Mouse (Mus musculus) limb, embryonic 13.5 days (tissue): Measurements from ENCODE around the gene Zswim3. TPM values are rescaled to one million over a fixed set of nuclear protein-coding genes. Genes with fewer than 3 reads are reported as not detected.
"Not testable (repeated sequence)": the region's sequence is repeated elsewhere in the genome, so short reads cannot be mapped to it uniquely, and the experiment has no call there.

Experiments
- ATAC-seq: fragments of 200-750 bp; cut with Nextera tagmentation; 2 replicates; pipeline ENCODE4 v1.8.0; 2017; ENCODE audit warnings: low read depth, moderate number of reproducible peaks, moderate TSS enrichment; ENCODE audit not compliant: low FRiP score
- H3K27ac ChIP-seq: fragments of 300-500 bp; sonication (generic); 2 replicates; pipeline ENCODE4 v1.5.1; 2015; ENCODE audit warnings: inconsistent platforms, mild to moderate bottlenecking, moderate library complexity
- H3K27me3 ChIP-seq: fragments of 300-500 bp; sonication (generic); 2 replicates; pipeline ENCODE4 v1.6.1; 2015; ENCODE audit warnings: mild to moderate bottlenecking, inconsistent platforms
- H3K36me3 ChIP-seq: fragments of 300-500 bp; sonication (generic); 2 replicates; pipeline ENCODE4 v1.6.1; 2015; ENCODE audit warnings: inconsistent platforms, mild to moderate bottlenecking, moderate library complexity
- H3K4me1 ChIP-seq: fragments of 300-500 bp; sonication (generic); 2 replicates; pipeline ENCODE4 v1.6.1; 2015; ENCODE audit warnings: inconsistent platforms
- H3K4me2 ChIP-seq: fragments of 300-500 bp; sonication (generic); replicated peaks from 2 replicates; pipeline ENCODE4 v1.6.1; 2015; ENCODE audit warnings: inconsistent platforms, mild to moderate bottlenecking, moderate library complexity
- H3K4me3 ChIP-seq: fragments of 300-500 bp; sonication (generic); 2 replicates; pipeline ENCODE4 v1.5.1; 2015; ENCODE audit warnings: moderate library complexity, mild to moderate bottlenecking, inconsistent platforms
- H3K9ac ChIP-seq: fragments of 300-500 bp; sonication (generic); 2 replicates; pipeline ENCODE4 v1.6.1; 2015; ENCODE audit warnings: mild to moderate bottlenecking, inconsistent platforms
- H3K9me3 ChIP-seq: fragments of 300-500 bp; sonication (generic); 2 replicates; pipeline ENCODE4 v1.6.1; 2016; ENCODE audit warnings: inconsistent platforms
- WGBS: fragments of 180-500 bp; shearing (Covaris S2); methylation state at CpG from one replicate; pipeline ENCODE4 v1.1.7; 2015; 5-methylcytosine and 5-hydroxymethylcytosine counted together
- polyA plus RNA-seq: library from polyadenylated mRNA; unstranded; fragments of >200 nt; fragmentation: Nextera tagmentation; extraction: Ambion mirVana; gene quantifications from 2 replicates; pipeline ENCODE4 v1.2.1, GENCODE M21; 2015

Gene Zswim3
- polyA plus RNA-seq, 1 experiment from 2014 or later: 7.2 TPM

DNA sequence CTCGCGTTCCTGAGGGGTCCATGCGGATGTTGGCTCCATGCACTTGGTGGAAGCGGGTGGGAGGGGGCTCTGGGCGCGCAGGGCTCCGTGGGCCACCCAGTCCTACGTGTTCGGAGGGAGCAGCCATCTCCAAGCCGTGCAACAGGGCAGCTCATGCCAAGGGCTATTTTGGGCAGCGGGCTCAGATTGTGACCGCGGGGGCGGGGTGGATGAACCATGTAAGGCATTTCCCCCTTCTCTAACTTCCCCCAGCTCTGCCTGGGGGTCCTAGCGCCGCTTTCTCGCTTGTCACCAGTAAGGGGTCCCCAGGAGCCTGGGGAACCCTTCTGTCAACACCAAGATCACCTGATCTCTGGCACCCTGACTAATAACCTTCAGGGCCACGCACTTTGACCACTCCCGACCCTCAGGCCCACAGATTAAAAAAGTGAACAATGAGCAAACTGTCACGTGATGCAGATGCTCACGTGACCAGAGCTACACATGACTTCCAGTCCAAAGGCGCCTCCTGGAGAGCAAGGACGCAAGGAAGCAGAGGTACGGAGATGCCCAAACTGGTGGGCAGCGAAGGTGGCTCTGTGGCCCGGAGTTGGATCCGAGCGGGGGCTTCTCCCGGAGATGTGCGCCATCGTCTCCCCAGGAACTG lies 28.5 kb downstream of the Zswim3 start, which contains the start of gene Neurl2:
Neurl2 (minus strand) TSS at position 143 of the 646 bp plus-strand sequence.
- H3K27me3 ChIP-seq: no peaks in the 10 kb centered on the region
- peak within 1 kb of the TSS; percentile 98 for H3K4me2 ChIP-seq
- H3K36me3 ChIP-seq: peaks cover 37% of the 10 kb centered on the region
- under 1% methylated on average over 31 of the region's 31 CpGs for WGBS
- H3K4me3 ChIP-seq: peak within 1 kb of the TSS; percentile 78
- ATAC-seq: peak; percentile 75
- peak within 1 kb of the TSS; percentile 75 for H3K27ac ChIP-seq
- no peaks in the 10 kb centered on the region for H3K9me3 ChIP-seq
- H3K4me1 ChIP-seq: peaks cover 18% of the 10 kb centered on the region
- H3K9ac ChIP-seq: peak within 1 kb of the TSS; percentile 86

DNA sequence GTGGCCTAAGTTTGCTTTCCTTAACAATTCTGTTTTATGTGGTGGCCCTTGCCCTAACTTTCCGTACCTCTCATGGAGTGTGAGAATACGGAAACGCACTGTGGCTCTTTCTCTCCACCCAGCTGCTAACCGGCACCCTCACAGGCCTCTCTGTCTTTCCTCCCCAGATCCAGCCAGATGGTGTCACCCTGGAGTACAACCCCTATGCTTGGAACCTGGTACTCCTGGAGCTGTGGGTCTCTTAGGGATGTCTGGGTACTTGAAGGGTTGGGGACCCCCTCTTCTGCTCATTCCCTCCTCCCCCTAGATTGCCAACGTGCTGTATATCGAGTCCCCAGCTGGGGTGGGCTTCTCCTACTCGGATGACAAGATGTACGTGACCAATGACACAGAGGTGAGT lies 29.6 kb downstream of the Zswim3 start:
- 43% methylated on average over 8 of the region's 8 CpGs for WGBS
- no peaks in the 10 kb centered on the region for H3K27me3 ChIP-seq
- no peak overlapping the region for H3K27ac ChIP-seq
- peak overlapping the region; percentile 78 for H3K4me3 ChIP-seq
- peak overlapping the region; percentile 98 for H3K4me2 ChIP-seq
- H3K9me3 ChIP-seq: no peaks in the 10 kb centered on the region
- peak overlapping the region; percentile 86 for H3K9ac ChIP-seq
- H3K4me1 ChIP-seq: peaks cover 18% of the 10 kb centered on the region
- peaks cover 41% of the 10 kb centered on the region for H3K36me3 ChIP-seq
- no peak for ATAC-seq

DNA sequence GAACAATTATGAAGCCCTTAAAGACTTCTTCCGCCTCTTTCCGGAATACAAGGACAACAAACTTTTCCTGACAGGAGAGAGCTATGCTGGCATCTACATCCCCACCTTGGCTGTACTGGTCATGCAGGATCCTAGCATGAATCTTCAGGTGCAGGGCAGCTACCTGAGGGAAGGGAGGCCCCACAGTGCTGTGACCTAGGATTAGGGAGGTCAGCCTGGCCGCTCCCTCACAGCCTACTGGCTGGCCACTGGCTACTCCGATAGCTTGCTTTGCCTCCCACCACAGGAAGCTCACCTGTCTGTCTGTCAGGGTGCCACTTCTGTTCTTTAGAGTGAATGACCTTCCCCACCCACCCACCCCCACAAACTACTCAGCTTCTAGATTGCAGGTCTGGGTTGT lies 30.3 kb downstream of the Zswim3 start:
- 90% methylated on average over 4 of the region's 4 CpGs for WGBS
- peak overlapping the region; percentile 98 for H3K4me2 ChIP-seq

DNA sequence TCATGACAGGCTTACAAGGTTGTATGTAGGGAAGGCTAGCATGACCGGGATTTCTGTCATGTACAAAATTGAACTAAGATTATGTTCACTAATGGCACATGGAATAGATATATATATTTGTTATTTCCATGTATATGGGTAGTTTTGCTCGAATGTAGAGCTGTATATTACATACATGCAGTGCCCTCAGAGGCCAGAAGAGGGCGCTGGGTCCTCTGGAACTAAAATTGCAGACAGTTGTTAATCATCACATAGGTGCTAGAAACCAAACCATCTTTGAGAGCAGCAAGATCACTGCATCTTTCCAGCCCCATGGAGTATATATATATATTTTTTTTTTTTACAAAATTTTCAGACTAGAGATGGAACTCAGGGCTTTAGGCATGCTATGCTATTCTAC lies 40.9 kb downstream of the Zswim3 start:
- Histone ChIP-seq H3K4me3 (no peak overlapping the region), H3K27ac (no peak overlapping the region), H3K9ac (no peak overlapping the region), H3K9me3 (no peaks in the 10 kb centered on the region), H3K4me1 (no peaks in the 10 kb centered on the region), H3K27me3 (no peaks in the 10 kb centered on the region), H3K36me3 (peaks cover 3% of the 10 kb centered on the region; the same call in 1 of the 2 replicates), H3K4me2 (no peak overlapping the region)
- 52% methylated on average over 3 of the region's 3 CpGs for WGBS
- no peak for ATAC-seq

More for the DNA sequence above, 30.3 kb downstream of the Zswim3 start:
- no peaks in the 10 kb centered on the region for H3K27me3 ChIP-seq
- no peaks in the 10 kb centered on the region for H3K9me3 ChIP-seq
- H3K9ac ChIP-seq: no peak overlapping the region
- no peak overlapping the region for H3K27ac ChIP-seq
- H3K4me1 ChIP-seq: peaks cover 18% of the 10 kb centered on the region
- H3K36me3 ChIP-seq: peaks cover 47% of the 10 kb centered on the region
- ATAC-seq: no peak
- H3K4me3 ChIP-seq: peak overlapping the region; percentile 78

DNA sequence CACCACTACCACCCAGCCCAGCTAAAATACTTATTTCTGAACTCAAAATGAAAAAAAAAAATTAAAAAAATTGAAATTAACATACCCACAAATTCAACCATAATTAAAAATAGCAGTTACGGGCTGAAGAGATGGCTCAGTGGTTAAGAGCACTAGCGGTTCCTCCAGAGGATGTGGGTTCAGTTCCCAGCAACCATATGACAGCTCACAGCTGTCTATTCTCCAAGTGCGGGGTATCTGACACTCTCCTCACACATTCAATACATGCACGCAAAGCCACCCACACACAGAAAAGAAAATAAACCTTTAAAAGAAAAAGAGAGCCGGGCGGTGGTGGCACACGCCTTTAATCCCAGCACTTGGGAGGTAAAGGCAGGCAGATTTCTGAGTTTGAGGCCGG lies 45.2 kb downstream of the Zswim3 start:
- Histone ChIP-seq H3K9me3 (no peaks in the 10 kb centered on the region), H3K4me3 (no peak overlapping the region), H3K9ac (no peak overlapping the region), H3K27me3 (peaks cover 23% of the 10 kb centered on the region), H3K4me2 (no peak overlapping the region), H3K4me1 (no peaks in the 10 kb centered on the region), H3K27ac (no peak overlapping the region), H3K36me3 (no peaks in the 10 kb centered on the region)
- 87% methylated on average over 8 of the region's 8 CpGs for WGBS
- no peak for ATAC-seq

DNA sequence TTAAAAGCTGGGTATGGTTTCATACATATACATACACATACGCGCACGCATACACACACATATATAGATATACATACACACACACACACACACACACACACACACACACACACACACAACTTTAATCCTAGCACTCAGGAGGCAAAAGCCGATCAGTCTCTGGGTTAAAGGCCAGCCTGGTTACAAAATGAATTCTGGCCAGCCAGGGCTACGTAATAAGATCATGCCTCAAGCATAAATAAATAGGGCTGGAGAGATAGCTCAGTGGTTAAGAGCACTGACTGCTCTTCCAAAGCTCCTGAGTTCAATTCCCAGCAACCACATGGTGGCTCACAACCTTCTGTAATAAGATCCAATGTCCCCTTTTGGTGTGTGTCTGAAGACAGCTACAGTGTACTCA lies 50.7 kb downstream of the Zswim3 start:
- ATAC-seq, H3K27ac ChIP-seq, H3K9me3 ChIP-seq, H3K36me3 ChIP-seq, H3K9ac ChIP-seq: not testable (repeated sequence)
- 79% methylated on average over 5 of the region's 5 CpGs for WGBS
- peaks cover 72% of the 10 kb centered on the region for H3K27me3 ChIP-seq
- peaks cover 20% of the 10 kb centered on the region for H3K4me1 ChIP-seq
- H3K4me3 ChIP-seq: 0 out of 2 replicates have a peak overlapping the region, but pooled peaks have one; percentile 52
- peak overlapping the region; percentile 96 for H3K4me2 ChIP-seq

DNA sequence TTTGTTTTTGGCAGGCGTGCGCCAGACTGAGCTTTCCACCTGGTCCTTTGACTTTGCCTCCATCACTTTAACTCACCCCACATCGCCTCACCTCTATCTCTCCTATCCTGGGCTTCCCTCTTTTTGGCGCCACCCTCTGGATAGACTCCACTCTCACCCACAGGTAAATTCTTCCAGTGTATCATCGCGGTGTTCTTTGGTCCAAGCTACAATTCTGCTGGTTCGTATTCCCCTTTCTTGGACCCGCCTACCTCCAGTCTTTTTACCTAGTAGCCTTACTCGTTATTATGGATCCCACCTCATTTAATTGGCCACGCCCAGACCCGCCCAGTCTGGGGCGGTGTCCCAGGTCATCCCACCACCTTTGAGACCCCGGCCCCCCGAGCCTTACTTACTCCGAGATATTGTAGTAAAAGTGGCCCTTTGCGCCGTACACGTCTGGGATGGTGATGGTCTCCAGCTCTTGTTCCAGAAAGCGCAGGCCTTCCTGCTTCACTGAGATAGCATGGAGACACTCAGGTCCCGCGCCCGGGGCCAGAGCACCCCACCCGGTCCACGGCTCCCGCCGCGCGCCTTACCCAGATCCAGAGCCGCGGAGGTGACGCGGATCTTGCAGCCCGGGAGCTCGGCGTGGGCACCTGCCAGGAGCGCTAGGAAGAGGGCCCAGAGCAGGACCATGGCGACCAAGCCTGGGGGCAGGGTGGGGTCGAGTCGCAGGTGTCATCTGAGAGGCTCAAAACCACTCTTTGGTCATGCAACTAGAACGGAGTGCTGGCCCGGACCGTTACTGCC lies 51.6 kb downstream of the Zswim3 start:
- Histone ChIP-seq H3K4me1 (peaks cover 20% of the 10 kb centered on the region), H3K9me3 (no peaks in the 10 kb centered on the region), H3K4me2 (peak overlapping the region; percentile 96), H3K27me3 (peaks cover 72% of the 10 kb centered on the region), H3K36me3 (no peaks in the 10 kb centered on the region), H3K9ac (peak overlapping the region; percentile 54), H3K4me3 (peak overlapping the region; percentile 52), H3K27ac (peak overlapping the region; percentile 52; the same call in 1 of the 2 replicates)
- 1% methylated on average over 42 of the region's 42 CpGs for WGBS
- ATAC-seq: peak; percentile 42; the same call in 1 of the 2 replicates

DNA sequence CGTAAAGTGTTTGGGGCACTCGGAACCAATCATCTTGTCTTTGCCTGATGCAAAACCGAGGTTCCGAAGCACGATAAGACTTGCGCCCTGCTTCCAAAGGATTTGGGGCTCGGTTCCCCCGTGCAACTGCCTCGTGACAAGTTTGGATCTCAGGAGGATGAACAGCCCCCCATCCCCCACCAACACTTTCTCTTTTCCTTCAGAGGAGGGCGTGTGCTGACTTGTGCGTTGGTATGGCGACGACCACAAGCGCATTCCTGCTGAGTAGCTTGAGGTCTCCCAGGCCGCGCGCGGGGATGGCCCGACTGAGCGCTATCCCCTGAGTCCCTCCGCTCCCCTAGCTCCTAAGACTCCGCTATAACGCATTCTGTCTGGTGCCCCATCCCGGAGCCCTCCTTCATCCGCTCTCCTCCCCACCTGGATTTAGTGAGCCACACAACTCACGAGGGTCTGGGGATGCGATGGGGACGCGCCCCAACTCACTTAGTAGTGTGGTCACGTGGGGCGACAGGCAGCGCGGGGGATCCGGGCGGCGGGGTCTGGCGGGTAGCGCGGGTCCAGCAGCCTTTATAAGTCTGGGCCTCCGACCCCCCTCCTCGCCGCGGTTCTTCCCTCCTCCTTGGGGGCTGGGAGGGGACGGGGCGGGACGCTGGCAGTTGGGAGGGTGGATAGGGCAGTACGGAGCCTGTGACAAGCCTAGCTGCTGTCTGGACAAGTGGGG lies 52.4 kb downstream of the Zswim3 start, which contains the start of gene Pltp:
Pltp (minus strand) TSS at position 611 of the 721 bp plus-strand sequence.
- Histone ChIP-seq H3K36me3 (no peaks in the 10 kb centered on the region), H3K4me1 (peaks cover 25% of the 10 kb centered on the region), H3K4me3 (peak within 1 kb of the TSS; percentile 52), H3K27ac (peak within 1 kb of the TSS; percentile 52), H3K4me2 (peak within 1 kb of the TSS; percentile 96), H3K9ac (peak within 1 kb of the TSS; percentile 64), H3K9me3 (no peaks in the 10 kb centered on the region), H3K27me3 (peaks cover 72% of the 10 kb centered on the region)
- peak; percentile 58 for ATAC-seq
- WGBS: under 1% methylated on average over 47 of the region's 47 CpGs

DNA sequence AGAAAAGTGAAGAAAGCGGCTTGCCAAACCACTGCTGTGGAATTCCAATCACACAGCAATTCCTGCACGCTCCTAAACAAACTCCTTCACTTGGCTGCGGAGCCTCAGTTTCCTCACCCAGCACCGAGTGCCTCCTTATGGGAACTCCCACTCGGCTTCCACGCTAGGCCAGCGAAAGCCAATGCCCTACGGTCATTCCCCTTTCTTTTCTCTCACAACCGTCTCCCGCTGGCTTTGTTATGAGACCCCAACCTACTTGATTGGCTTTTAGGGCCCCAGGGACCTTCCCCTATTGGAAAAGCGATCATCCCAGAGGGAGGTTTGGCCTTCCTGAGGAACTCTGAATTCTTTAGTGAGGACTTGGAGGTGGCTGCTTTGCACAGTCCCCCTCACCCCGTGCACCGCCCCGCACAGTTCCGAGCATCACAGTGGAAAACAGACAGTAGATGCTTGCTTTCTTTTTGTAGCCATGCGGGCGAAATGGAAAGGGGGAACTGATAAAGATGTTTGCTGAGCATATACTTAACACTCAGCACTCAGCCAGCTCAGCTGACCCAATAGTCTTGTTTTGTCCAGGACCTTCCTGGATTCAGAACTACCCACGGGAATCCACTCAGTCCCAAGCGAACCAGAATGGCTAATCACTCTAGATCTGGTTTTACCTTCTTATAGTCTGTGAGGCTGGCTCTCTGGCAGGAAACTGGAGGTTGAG lies 53.1 kb downstream of the Zswim3 start:
- H3K9me3 ChIP-seq: no peaks in the 10 kb centered on the region
- 0 out of 2 replicates have a peak overlapping the region, but pooled peaks have one; percentile 34 for H3K27ac ChIP-seq
- H3K4me2 ChIP-seq: peak overlapping the region; percentile 96
- H3K4me1 ChIP-seq: peaks cover 30% of the 10 kb centered on the region
- ATAC-seq: no peak
- H3K27me3 ChIP-seq: peaks cover 66% of the 10 kb centered on the region
- H3K9ac ChIP-seq: peak overlapping the region; percentile 64; the same call in 1 of the 2 replicates
- H3K36me3 ChIP-seq: no peaks in the 10 kb centered on the region
- 5% methylated on average over 19 of the region's 19 CpGs for WGBS
- peak overlapping the region; percentile 52 for H3K4me3 ChIP-seq

DNA sequence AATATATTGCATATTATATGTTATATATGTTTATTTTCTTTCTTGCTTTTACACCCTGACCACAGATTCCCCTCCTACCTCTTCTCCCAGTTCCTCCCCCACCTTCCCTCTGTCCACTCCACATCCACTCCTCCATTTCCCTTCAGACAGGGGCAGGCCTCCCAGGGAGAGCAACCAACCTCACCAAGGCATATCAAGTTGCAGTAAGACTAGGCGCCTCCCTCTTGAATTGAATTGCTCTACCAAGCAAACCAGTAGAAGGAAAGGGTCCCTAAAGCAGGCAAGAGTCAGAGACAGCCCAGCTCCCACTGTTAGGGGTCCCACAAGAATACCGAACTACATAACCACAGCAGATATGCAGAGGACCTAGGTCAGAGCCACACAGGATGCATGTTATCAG lies 54.3 kb downstream of the Zswim3 start:
- Histone ChIP-seq H3K4me2 (no peak overlapping the region), H3K9me3 (no peaks in the 10 kb centered on the region), H3K36me3 (no peaks in the 10 kb centered on the region), H3K27me3 (peaks cover 59% of the 10 kb centered on the region), H3K4me3 (no peak overlapping the region), H3K9ac (no peak overlapping the region), H3K27ac (no peak overlapping the region), H3K4me1 (peaks cover 30% of the 10 kb centered on the region)
- ATAC-seq: no peak
- WGBS: 42% methylated on average over 2 of the region's 2 CpGs

DNA sequence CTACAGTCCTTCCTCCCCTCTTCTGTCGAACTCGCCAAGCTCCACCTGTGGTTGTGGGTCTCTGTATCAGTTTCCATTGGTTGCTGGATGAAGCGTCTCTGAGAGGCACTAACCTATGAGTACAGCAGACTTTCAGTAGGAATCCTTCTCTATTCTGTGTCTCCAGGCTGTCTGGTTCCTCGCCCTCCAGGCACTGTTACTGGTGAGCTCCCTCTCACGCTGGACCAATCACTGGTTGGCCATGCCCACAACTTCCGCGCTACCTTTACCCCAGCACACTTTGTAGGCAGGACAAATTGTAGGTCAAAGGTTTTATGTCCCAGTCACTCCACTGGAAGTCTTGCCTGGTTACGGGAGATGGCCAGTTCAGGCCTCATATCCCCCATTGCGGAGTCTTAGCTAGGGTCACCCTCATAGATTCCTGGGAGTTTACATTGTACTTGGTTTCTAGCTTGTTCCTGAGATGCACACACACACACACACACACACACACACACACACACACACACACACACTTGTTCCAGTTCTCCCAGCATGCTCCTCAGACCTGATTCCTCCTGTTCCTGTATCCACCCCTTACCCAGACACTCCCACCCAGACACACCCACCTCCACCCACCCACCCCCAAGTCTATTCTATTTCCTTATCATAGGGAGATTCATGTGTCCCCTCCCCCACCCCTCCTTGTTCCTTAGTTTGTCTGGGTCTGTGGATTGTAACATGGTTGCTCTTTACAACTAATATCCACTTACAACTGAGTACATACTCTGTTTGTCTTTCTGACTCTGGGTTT lies 54.9 kb downstream of the Zswim3 start:
- no peak for ATAC-seq
- peaks cover 30% of the 10 kb centered on the region for H3K4me1 ChIP-seq
- H3K27me3 ChIP-seq: peaks cover 52% of the 10 kb centered on the region
- H3K27ac ChIP-seq: no peak overlapping the region
- WGBS: 50% methylated on average over 9 of the region's 9 CpGs
- H3K9me3 ChIP-seq: no peaks in the 10 kb centered on the region
- no peak overlapping the region for H3K4me2 ChIP-seq
- no peak overlapping the region for H3K9ac ChIP-seq
- H3K36me3 ChIP-seq: no peaks in the 10 kb centered on the region
- no peak overlapping the region for H3K4me3 ChIP-seq
